Mouse (Mus musculus) common myeloid progenitor, adult 5-6 weeks (primary cell): Measurements from ENCODE around the gene Dync1li2. TPM values are rescaled to one million over a fixed set of nuclear protein-coding genes. Genes with fewer than 3 reads are reported as not detected.

Experiments used
- ATAC-seq: replicated peaks from 2 replicates; pipeline ENCODE4 v1.8.0; 2016; ENCODE audit warnings: low read depth, mild to moderate bottlenecking, moderate TSS enrichment, inconsistent platforms; ENCODE audit not compliant: poor library complexity, severe bottlenecking
- total RNA-seq: library from RNA; stranded (forward); fragments of 200-1000, 187-1606 nt; gene quantifications from 2 replicates; pipeline ENCODE4 v1.2.3, GENCODE M21; 2017

Dync1li2 gene
- total RNA-seq, 1 experiment from 2014 or later = 48.1 TPM

DNA sequence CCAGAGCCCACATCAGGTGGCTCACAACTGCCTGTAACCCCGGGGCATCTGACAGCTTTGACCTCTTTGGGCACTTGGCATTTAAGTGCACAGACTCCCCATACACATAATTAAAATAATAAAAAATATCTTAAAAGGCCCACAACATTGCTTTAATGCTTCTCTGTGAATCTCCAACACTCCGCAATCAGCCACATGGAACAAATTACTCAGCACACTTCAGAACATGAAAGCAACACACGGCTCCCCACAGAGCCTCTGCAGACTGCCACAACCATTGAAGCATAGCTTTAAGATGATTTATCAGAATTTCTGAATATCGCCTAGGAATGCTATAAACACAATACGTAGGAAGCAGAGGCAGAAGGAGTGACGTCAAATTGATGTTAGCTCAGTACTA is 26.8 kb downstream of the Dync1li2 start:
- no peak for ATAC-seq

DNA sequence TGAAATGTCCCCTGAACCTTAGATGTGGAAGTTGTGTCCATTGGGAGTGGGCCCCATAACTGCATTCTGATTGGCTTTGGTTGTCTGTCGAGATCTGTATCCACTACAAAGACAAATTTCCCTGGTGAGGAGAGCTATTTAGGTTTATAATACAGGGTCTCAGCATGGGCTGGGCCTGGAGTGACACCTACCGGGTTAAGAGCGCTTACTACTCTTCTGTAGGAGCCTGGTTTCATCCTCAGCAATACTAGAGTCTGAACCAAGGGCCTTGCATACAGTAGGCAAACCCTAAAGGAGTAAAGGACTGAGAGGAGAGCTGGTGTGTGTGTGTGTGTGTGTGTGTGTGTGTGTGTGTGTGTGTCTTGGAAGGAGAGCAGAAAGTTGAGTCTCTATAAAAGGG is 28.6 kb downstream of the Dync1li2 start:
- no peak for ATAC-seq

GRCm38 (mm10) chr8:104413770-104414169 is 29.1 kb downstream of the Dync1li2 start:
- no peak for ATAC-seq

DNA sequence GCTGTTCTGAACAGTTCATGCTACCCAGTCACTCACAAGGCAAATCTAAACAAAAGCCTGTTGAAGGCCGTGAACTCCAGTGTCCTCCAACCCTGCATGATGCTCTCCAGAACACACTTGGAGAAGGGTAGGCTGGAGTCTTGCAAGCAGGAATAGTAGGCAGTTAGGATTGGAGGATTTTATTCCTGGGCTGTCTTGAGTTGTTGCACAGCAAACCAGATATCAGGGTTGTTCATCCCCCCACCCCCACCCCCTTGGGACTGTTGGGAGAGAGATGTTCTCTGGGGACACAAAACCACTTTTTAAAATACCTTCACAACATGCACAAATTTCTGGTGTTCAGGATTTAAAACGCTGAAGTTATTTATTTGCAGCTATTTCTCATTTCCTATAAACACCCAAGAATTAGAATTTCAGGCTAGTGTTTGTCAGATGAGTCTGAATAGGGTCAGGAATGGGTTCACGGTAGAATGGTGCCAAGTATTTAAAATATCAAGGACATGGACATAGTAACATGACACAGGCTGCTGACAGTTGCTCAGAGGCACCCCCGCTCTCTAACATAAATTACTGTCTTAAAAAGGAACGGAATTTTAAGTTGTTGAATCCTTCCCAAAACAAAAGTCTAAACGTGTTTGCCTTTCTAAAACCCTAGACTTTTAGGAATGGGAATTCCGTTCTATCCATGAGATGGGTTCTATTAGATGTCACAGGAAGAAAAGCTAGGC is 29.9 kb downstream of the Dync1li2 start:
- ATAC-seq = no peak

- no peak for ATAC-seq
Observed at GRCm38 (mm10) chr8:104411972-104412371, 30.9 kb downstream of the Dync1li2 start.

DNA sequence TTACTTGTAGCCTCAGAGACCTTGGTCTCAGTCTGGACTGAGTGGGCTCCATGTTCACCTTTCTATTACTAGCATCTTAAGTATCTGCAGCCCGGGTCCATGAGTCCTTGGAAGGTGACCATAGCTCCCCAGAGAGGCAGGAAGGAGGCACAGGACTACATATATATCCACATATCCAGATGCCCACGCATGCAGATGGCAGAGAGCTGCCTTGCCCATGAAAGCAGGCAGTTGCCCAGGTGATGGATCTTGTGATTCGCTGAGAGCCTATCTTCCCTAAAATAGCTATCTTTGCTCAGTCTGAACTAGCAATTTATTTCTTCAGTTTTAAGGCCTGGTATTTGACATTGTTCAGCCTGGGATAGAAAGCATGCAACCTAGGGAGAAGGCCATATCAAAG is 31.4 kb downstream of the Dync1li2 start:
- no peak for ATAC-seq

- no peak for ATAC-seq
Observed at GRCm38 (mm10) chr8:104410628-104411273, 32.1 kb downstream of the Dync1li2 start.

- no peak for ATAC-seq
Observed at GRCm38 (mm10) chr8:104408328-104409110, 34.3 kb downstream of the Dync1li2 start.

DNA sequence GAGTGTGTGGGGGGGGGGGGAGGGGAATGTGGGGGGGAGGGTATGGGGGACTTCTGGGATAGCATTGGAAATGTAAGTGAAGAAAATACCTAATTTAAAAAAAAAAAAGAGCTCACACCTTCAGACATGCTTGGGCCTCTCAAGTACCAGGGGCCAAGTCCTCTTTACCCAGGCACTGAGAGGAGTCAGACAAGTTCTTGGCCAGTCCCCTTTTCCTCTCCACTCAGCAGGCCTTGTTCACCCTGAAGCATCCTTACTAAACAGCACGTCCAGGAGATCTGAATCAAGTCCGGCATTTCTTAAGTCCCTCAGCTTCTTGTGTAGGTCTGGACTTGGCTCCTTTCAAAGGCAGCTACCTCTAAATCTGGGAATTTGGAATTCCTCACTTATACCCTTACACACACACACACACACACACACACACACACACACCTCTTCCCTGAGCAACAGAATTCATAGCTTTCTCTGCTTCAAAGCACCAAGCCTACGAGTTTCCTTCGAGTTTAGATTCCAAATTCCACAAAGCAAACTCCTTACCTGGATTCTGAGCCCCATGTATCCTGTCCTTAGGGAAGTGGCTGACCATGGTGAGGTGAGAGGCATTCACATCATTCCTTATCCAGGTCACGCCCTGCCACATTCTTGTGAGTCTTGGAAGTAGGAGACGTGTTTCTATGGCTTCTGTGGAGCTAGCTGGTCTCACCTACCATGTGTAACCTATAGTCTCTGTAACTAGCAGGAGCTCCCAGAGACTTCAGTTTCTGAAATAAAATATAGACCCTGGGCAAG is 36.3 kb downstream of the Dync1li2 start:
- no peak for ATAC-seq

DNA sequence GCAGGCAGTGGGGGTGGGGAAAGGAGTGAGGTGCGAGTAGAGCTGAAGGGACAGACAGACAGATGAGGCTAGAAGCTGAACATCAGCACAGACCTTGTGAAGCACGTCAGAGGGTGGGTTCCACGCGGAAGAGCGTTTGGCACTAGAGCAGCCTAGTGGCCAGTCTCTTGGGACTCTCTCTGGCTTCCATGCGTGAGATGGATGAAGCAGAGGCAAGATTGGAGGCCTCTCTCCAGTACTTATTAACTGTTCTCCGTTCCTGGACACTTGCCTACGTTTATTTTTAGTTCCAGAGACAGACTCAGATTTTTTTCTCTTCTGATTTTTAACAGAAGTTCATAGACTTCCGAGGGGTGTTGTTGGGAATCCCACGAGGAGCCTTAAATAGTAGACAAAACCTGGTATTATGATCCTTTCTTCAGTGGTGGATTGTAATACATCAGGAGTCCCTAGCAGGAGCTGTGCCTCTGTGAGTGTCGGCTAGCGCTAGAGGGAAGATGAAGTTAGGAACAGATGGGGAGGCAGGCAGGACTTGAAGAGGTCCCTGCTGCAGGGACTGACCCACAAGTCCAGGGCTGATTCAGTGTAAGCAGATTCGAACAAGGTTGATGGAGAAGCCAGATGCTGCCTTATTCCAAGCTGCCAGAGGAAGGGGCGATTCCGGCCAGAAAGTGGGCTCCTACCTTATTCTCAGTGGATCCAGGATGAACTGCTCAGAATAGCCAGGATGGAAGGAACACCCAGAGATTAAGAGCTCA is 37.2 kb downstream of the Dync1li2 start:
- no peak for ATAC-seq

DNA sequence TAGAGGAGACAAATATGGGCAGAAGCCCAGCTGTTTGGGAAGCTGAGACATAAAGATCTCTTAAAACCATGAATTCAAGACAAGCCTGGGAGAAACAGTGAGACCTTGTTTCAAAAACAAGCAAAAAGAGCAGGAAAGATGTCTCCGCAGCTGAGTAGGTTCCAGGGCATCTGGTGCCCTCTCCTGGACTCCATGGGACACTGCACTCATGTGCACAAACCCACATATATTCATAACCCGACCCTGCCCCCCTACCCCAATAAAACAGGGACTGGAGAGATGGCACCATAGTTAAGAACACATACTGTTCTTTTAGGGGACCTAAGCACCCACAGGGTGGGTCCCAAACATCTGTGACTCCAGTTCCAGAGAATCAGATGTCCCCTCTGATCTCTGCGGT is 39.3 kb downstream of the Dync1li2 start:
- peak; percentile 60; the same call in 1 of the 2 replicates for ATAC-seq

DNA sequence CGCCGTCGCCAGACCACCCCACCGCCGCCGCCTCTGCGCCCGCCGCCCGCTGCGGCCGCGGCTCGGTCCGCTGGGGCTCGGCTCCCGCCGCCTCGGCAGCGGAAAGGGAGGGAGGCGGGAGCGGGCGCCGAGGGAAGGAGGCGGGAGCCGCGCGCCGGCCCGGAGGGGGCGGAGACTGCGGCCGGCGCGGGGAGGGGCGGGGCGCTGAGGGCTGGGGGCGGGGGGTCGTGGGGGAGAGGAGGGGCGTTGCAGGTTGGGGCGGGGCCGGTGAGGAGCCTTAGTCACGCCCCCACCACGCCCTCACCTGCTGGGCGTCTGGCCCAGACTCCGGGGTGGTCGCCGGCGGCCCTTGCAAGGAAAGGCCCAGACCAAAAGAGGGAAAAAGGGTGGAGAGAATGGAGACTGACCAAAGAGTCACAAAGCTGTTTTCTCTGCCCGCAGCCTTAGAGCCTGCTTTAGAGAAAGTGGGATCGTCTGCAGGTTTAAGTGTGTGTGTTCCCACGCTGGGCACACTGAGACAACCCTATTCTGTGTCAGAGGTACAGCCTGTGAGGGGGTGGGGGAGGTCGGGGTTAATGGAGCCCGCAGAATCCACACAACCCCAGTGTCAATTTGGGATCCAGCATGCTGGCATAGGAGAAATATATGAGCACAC is 47.0 kb downstream of the Dync1li2 start, which contains the start of gene Cmtm4:
Gene Cmtm4 (minus strand): TSS at position 105 of the 655 bp plus-strand sequence.
- peak; percentile 46 for ATAC-seq

DNA sequence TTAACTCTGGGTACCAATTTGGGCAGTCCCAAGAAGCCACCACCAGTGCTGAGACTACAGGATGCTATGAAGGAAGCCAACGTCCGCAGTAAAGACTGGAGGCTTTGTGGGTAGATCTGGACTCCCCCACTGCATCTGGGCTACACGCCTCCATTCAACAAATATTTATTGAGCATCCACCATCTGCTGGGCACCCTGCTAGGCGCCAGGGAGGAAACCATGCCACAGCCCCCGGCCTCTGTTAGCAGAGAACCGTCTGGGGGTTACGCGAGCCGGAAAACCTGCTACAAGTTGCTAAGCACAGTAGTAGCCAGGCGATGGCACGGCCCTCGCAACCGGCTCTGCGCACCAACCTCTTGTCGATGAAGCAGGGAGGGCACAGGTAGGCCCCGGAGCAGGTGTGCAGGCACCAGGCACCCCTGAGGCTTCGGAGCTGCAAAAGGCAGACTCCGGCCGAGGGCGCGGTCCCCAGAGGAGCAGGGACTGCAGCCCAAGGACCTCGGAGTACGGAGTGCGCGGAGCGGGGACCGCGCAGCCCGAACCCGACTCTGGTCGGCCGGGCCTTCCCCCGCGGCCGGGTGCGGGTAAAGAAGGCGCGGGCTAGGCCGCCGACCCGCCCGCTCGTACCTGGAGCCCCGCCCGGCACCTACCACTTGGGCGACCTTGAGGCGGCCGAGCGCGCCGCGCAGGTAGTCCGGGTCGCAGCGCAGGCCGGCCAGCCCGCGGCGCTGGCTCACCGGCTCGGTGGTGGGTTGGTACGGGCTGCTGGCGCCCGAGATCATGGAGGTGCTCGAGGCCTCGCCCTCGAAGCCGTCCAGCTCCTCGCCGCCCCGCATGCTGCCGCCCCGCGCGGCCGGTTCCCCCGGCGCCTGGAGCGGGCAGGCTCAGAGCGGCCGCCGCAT is 47.8 kb downstream of the Dync1li2 start:
- peak; percentile 62 for ATAC-seq

- no peak for ATAC-seq
Observed at GRCm38 (mm10) chr8:104393767-104394166, 49.1 kb downstream of the Dync1li2 start.

- ATAC-seq = no peak
Observed at GRCm38 (mm10) chr8:104393139-104393538, 49.7 kb downstream of the Dync1li2 start.

DNA sequence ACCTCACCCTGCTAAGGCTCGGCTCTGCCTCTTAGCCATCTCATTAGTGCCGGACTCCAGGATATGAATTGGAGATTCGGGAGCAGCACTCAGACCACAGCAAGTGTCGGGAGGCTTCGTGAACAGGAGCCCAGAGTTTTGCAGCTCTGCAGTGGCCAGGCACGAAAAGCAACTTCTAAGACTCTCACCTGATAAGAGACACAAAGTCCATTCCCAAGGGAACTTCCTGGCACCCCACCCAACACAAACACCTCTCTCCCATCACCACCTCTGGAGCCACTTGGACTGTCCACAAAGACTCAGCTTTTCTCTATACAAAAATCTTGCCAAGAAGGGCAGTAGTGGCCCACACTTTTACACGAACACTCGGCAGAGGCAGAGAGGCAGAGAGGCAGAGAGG is 52.6 kb downstream of the Dync1li2 start:
- ATAC-seq = no peak

- no peak for ATAC-seq
Observed at GRCm38 (mm10) chr8:104387980-104388379, 54.9 kb downstream of the Dync1li2 start.

- no peak for ATAC-seq
Observed at GRCm38 (mm10) chr8:104387501-104387900, 55.3 kb downstream of the Dync1li2 start.
